Mouse (Mus musculus) midbrain, embryonic 16.5 days (tissue): ENCODE data around the gene Rpl29. TPM values are rescaled to one million over a fixed set of nuclear protein-coding genes. Genes with fewer than 3 reads are reported as not detected.

Source experiments
- ATAC-seq: fragments of 200-750 bp; cut with Nextera tagmentation; 2 replicates; pipeline ENCODE4 v1.8.0; 2017; ENCODE audit warnings: moderate TSS enrichment
- H3K27ac ChIP-seq: fragments of 300-500 bp; sonication (generic); 2 replicates; pipeline ENCODE4 v1.5.1; 2014; ENCODE audit warnings: mild to moderate bottlenecking, low read length, mixed read lengths
- H3K27me3 ChIP-seq: fragments of 300-500 bp; sonication (generic); 2 replicates; pipeline ENCODE4 v1.6.1; 2014; ENCODE audit warnings: low read depth, low read length, mixed read lengths; ENCODE audit not compliant: control insufficient read depth, insufficient read depth
- H3K36me3 ChIP-seq: fragments of 300-500 bp; sonication (generic); 2 replicates; pipeline ENCODE4 v1.6.1; 2014; ENCODE audit warnings: mild to moderate bottlenecking, low read length, moderate library complexity, mixed read lengths; ENCODE audit not compliant: control insufficient read depth, insufficient read depth
- H3K4me1 ChIP-seq: fragments of 300-500 bp; sonication (generic); 2 replicates; pipeline ENCODE4 v1.6.1; 2014; ENCODE audit warnings: mild to moderate bottlenecking, low read length, mixed read lengths; ENCODE audit not compliant: control insufficient read depth, insufficient read depth
- H3K4me2 ChIP-seq: fragments of 300-500 bp; sonication (generic); 2 replicates; pipeline ENCODE4 v1.6.1; 2014; ENCODE audit warnings: mild to moderate bottlenecking, low read length, mixed read lengths
- H3K4me3 ChIP-seq: fragments of 300-500 bp; sonication (generic); 2 replicates; pipeline ENCODE4 v1.5.1; 2014; ENCODE audit warnings: low read depth, mild to moderate bottlenecking, low read length, moderate library complexity, mixed read lengths
- H3K9ac ChIP-seq: fragments of 300-500 bp; sonication (generic); 2 replicates; pipeline ENCODE4 v1.6.1; 2014; ENCODE audit warnings: low read depth, low read length, mixed read lengths
- H3K9me3 ChIP-seq: fragments of 300-500 bp; sonication (generic); replicated peaks from 2 replicates; pipeline ENCODE4 v1.6.1; 2014; ENCODE audit warnings: mild to moderate bottlenecking, low read length, mixed read lengths; ENCODE audit not compliant: control insufficient read depth, poor library complexity, severe bottlenecking
- WGBS: fragments of 180-500 bp; shearing (Covaris S2); extraction: QIAGEN DNeasy Blood & Tissue Kit; methylation state at CpG from one replicate; pipeline ENCODE4 v1.1.7; 2014; 5-methylcytosine and 5-hydroxymethylcytosine counted together
- polyA plus RNA-seq: library from polyadenylated mRNA; unstranded; fragments of >200 nt; fragmentation: Nextera tagmentation; extraction: Ambion mirVana; gene quantifications from 2 replicates; pipeline ENCODE4 v1.2.1, GENCODE M21; 2015

The Rpl29 gene
- polyA plus RNA-seq, 1 experiment from 2014 or later: 551 TPM

- no peaks in the 10 kb centered on the region for H3K36me3 ChIP-seq
- no peak overlapping the region for H3K9ac ChIP-seq
- H3K9me3 ChIP-seq: no peaks in the 10 kb centered on the region
- ATAC-seq: no peak
- no peak overlapping the region for H3K27ac ChIP-seq
- H3K4me3 ChIP-seq: no peak overlapping the region
- WGBS: 82% methylated on average over 5 of the region's 5 CpGs
- H3K4me2 ChIP-seq: no peak overlapping the region
- no peaks in the 10 kb centered on the region for H3K27me3 ChIP-seq
- no peaks in the 10 kb centered on the region for H3K4me1 ChIP-seq
Observed at GRCm38 (mm10) chr9:106402149-106402548, 27.1 kb upstream of the Rpl29 start.

GRCm38 (mm10) chr9:106402607-106403375, 26.5 kb upstream of the Rpl29 start:
- no peaks in the 10 kb centered on the region for H3K4me1 ChIP-seq
- H3K9ac ChIP-seq: no peak overlapping the region
- no peak overlapping the region for H3K27ac ChIP-seq
- H3K4me3 ChIP-seq: no peak overlapping the region
- H3K4me2 ChIP-seq: no peak overlapping the region
- no peaks in the 10 kb centered on the region for H3K9me3 ChIP-seq
- 83% methylated on average over 16 of the region's 16 CpGs for WGBS
- H3K36me3 ChIP-seq: no peaks in the 10 kb centered on the region
- no peak for ATAC-seq
- H3K27me3 ChIP-seq: no peaks in the 10 kb centered on the region

- Histone ChIP-seq H3K36me3 (no peaks in the 10 kb centered on the region), H3K9me3 (no peaks in the 10 kb centered on the region), H3K4me3 (no peak overlapping the region), H3K27ac (no peak overlapping the region), H3K27me3 (no peaks in the 10 kb centered on the region), H3K9ac (no peak overlapping the region), H3K4me1 (no peaks in the 10 kb centered on the region), H3K4me2 (no peak overlapping the region)
- WGBS: 46% methylated on average over 6 of the region's 6 CpGs
- no peak for ATAC-seq
Observed at GRCm38 (mm10) chr9:106405275-106405674, 24.0 kb upstream of the Rpl29 start.

- no peak overlapping the region for H3K27ac ChIP-seq
- ATAC-seq: no peak
Observed at GRCm38 (mm10) chr9:106406443-106407078, 22.7 kb upstream of the Rpl29 start.

GRCm38 (mm10) chr9:106409096-106409495, 20.2 kb upstream of the Rpl29 start:
- H3K4me2 ChIP-seq: no peak overlapping the region
- no peaks in the 10 kb centered on the region for H3K36me3 ChIP-seq
- ATAC-seq: no peak
- whole genome bisulfite sequencing: 96% methylated on average over 4 of the region's 4 CpGs
- no peak overlapping the region for H3K27ac ChIP-seq
- no peak overlapping the region for H3K9ac ChIP-seq
- H3K9me3 ChIP-seq: no peaks in the 10 kb centered on the region
- no peak overlapping the region for H3K4me3 ChIP-seq
- H3K4me1 ChIP-seq: no peaks in the 10 kb centered on the region
- H3K27me3 ChIP-seq: no peaks in the 10 kb centered on the region

More at GRCm38 (mm10) chr9:106406443-106407078, 22.7 kb upstream of the Rpl29 start:
- Histone ChIP-seq H3K36me3 (no peaks in the 10 kb centered on the region), H3K4me3 (no peak overlapping the region), H3K4me1 (no peaks in the 10 kb centered on the region), H3K9ac (no peak overlapping the region), H3K9me3 (no peaks in the 10 kb centered on the region), H3K4me2 (no peak overlapping the region), H3K27me3 (no peaks in the 10 kb centered on the region)
- WGBS: 50% methylated on average over 8 of the region's 8 CpGs

GRCm38 (mm10) chr9:106410086-106410650, 19.1 kb upstream of the Rpl29 start:
- Histone ChIP-seq H3K27me3 (no peaks in the 10 kb centered on the region), H3K4me3 (no peak overlapping the region), H3K36me3 (no peaks in the 10 kb centered on the region), H3K27ac (no peak overlapping the region), H3K9ac (no peak overlapping the region), H3K9me3 (no peaks in the 10 kb centered on the region), H3K4me1 (no peaks in the 10 kb centered on the region), H3K4me2 (no peak overlapping the region)
- ATAC-seq: no peak
- WGBS: 59% methylated on average over 2 of the region's 2 CpGs

- H3K36me3 ChIP-seq: no peaks in the 10 kb centered on the region
- no peak overlapping the region for H3K4me3 ChIP-seq
- H3K9ac ChIP-seq: no peak overlapping the region
- no peaks in the 10 kb centered on the region for H3K9me3 ChIP-seq
- no peak for ATAC-seq
- no peak overlapping the region for H3K27ac ChIP-seq
- WGBS: 85% methylated on average over 9 of the region's 9 CpGs
- H3K4me1 ChIP-seq: no peaks in the 10 kb centered on the region
- H3K4me2 ChIP-seq: no peak overlapping the region
- no peaks in the 10 kb centered on the region for H3K27me3 ChIP-seq
Observed at GRCm38 (mm10) chr9:106411091-106411594, 18.1 kb upstream of the Rpl29 start.

GRCm38 (mm10) chr9:106411729-106412128, 17.5 kb upstream of the Rpl29 start:
- H3K27ac ChIP-seq: no peak overlapping the region
- H3K4me1 ChIP-seq: no peaks in the 10 kb centered on the region
- ATAC-seq: no peak
- H3K9ac ChIP-seq: no peak overlapping the region
- H3K9me3 ChIP-seq: no peaks in the 10 kb centered on the region
- H3K36me3 ChIP-seq: no peaks in the 10 kb centered on the region
- no peak overlapping the region for H3K4me2 ChIP-seq
- H3K27me3 ChIP-seq: no peaks in the 10 kb centered on the region
- H3K4me3 ChIP-seq: no peak overlapping the region
- 82% methylated on average over 6 of the region's 6 CpGs for WGBS

- no peaks in the 10 kb centered on the region for H3K9me3 ChIP-seq
- H3K4me1 ChIP-seq: no peaks in the 10 kb centered on the region; the same call in 1 of the 2 replicates
- no peaks in the 10 kb centered on the region for H3K27me3 ChIP-seq
- ATAC-seq: no peak
- WGBS: 82% methylated on average over 3 of the region's 3 CpGs
- H3K4me3 ChIP-seq: no peak overlapping the region
- H3K4me2 ChIP-seq: no peak overlapping the region
- no peaks in the 10 kb centered on the region for H3K36me3 ChIP-seq
- no peak overlapping the region for H3K27ac ChIP-seq
- H3K9ac ChIP-seq: no peak overlapping the region
Observed at GRCm38 (mm10) chr9:106412210-106412609, 17.0 kb upstream of the Rpl29 start.
